Mouse (Mus musculus): ENCODE measurements around the gene Gpr156. TPM values are rescaled to one million over a fixed set of nuclear protein-coding genes. Genes with fewer than 3 reads are reported as not detected.

Gpr156 gene
- total and polyA plus RNA-seq, 3 experiments = 0.08 to 0.09 TPM; not detected in 1

DNA sequence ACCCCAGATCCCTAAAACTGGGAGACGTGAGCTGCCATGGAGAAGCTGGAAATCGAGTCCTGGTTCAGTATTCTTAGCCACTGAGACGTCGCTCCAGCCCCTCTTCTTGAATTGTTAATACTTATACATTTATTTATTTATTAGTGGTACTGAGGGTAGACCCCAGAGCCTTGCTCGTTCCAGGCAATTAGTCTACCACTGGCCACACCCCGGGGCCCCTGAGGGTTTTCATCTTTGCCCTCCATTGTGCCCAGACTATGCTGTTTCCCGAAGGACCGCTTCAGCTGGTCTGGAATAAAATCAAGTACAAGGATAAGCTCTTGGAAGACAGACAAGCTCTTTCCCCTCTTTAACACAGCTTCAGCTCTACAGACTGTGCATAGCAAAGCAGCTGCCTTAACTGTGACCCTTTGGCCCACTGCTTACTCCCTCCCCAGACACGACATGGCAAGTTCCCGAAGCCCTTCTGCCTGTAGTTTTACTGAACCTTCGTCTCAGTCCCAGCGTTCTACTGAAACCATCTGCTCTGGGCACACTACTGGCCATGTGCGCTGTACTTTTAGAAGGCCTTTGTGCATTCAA lies 39.1 kb downstream of the Gpr156 start:
- in situ Hi-C loops (cut with MboI; ENCODE audit: low pct_ligation_motif_present, low pct_unique_long_range_greater_than_20kb, low sequenced_read_pairs) = no loop called here

GRCm38 (mm10) chr16:37956076-37956676 lies 39.9 kb downstream of the Gpr156 start:
- Histone ChIP-seq H3K79me2 (replicated peaks; ENCODE audit: control insufficient read depth, extremely low read depth, insufficient read depth, poor library complexity, severe bottlenecking) (no peaks in the 10 kb centered on the region), H3K9me3 (replicated peaks; ENCODE audit: low read length) (no peaks in the 10 kb centered on the region), H3K4me1 (ENCODE audit: control insufficient read depth in 1 of 2, insufficient read depth in 2 of 2) (no peaks in the 10 kb centered on the region), H3K27me3 (replicated peaks) (no peaks in the 10 kb centered on the region), H3K4me2 (ENCODE audit: insufficient read depth, low read depth, poor library complexity, severe bottlenecking) (no peak overlapping the region), H3K36me3 (replicated peaks in 1 of 2; ENCODE audit: control insufficient read depth in 1 of 2, insufficient read depth in 1 of 2, low read length in 1 of 2) (no peaks in the 10 kb centered on the region), H3K9ac (ENCODE audit: insufficient read depth, low read depth) (no peak overlapping the region), H3K4me3 (replicated peaks in 1 of 3; ENCODE audit: low read depth in 2 of 3, low read length in 2 of 3, poor library complexity in 1 of 3) (no peak overlapping the region), H3K27ac (ENCODE audit: insufficient read depth, low read depth) (no peak overlapping the region)
- dilution Hi-C loops (cut with MboI; ENCODE audit: extremely low pct_ligation_motif_present, extremely low pct_unique_long_range_greater_than_20kb, low sequenced_read_pairs) = no loop called here
- in situ Hi-C loops (cut with MboI; ENCODE audit: low pct_ligation_motif_present, low pct_unique_long_range_greater_than_20kb, low sequenced_read_pairs) = no loop called here
- no peak for TF ChIP-seq GABPA (IDR thresholded peaks at IDR 0.05; ENCODE audit: insufficient replicate concordance, low read depth, low read length)
- TF ChIP-seq IRF4 (IDR thresholded peaks at IDR 0.05; ENCODE audit: low read depth, low read length) = no peak
- no peak for TF ChIP-seq CTCF (conservative IDR thresholded peaks at IDR 0.05 in 1 of 2, IDR thresholded peaks at IDR 0.05 in 1 of 2; ENCODE audit: low read depth in 2 of 2, low read length in 2 of 2)
- no peak for TF ChIP-seq JUND (conservative IDR thresholded peaks at IDR 0.05; ENCODE audit: low read depth, low read length)
- no peak for TF ChIP-seq JUN (IDR thresholded peaks at IDR 0.05; ENCODE audit: insufficient read depth, low read depth, low read length)
- no peak for TF ChIP-seq ETS1 (conservative IDR thresholded peaks at IDR 0.05; ENCODE audit: low read depth, low read length)
- no peak for TF ChIP-seq MXI1 (IDR thresholded peaks at IDR 0.05; ENCODE audit: low read depth, low read length)
- no peak for TF ChIP-seq TBP (conservative IDR thresholded peaks at IDR 0.05; ENCODE audit: low read depth, low read length)
- TF ChIP-seq KAT2A (IDR thresholded peaks at IDR 0.05; ENCODE audit: insufficient replicate concordance, low read length) = no peak
- TF ChIP-seq SMC3 (IDR thresholded peaks at IDR 0.05; ENCODE audit: low read depth, low read length) = no peak
- no peak for TF ChIP-seq HCFC1 (IDR thresholded peaks at IDR 0.05; ENCODE audit: low read depth, low read length)
- no peak for TF ChIP-seq E2F4 (IDR thresholded peaks at IDR 0.05; ENCODE audit: insufficient replicate concordance, low read depth, low read length)
- TF ChIP-seq USF2 (conservative IDR thresholded peaks at IDR 0.05; ENCODE audit: low read depth, low read length) = no peak
- no peak for DNase-seq (ENCODE audit: extremely low read depth)

More for the DNA sequence above, 39.1 kb downstream of the Gpr156 start:
- no peak for DNase-seq (ENCODE audit: extremely low read depth)
- H3K4me1 ChIP-seq (ENCODE audit: control insufficient read depth in 1 of 2, insufficient read depth in 2 of 2) = no peaks in the 10 kb centered on the region
- H3K27me3 ChIP-seq (replicated peaks) = no peaks in the 10 kb centered on the region
- H3K36me3 ChIP-seq (replicated peaks in 1 of 2; ENCODE audit: control insufficient read depth in 1 of 2, insufficient read depth in 1 of 2, low read length in 1 of 2) = no peaks in the 10 kb centered on the region
- TF ChIP-seq GABPA (IDR thresholded peaks at IDR 0.05; ENCODE audit: insufficient replicate concordance, low read depth, low read length) = no peak
- TF ChIP-seq NRF1 (IDR thresholded peaks at IDR 0.05; ENCODE audit: low read depth, low read length) = no peak
- TF ChIP-seq PAX5 (IDR thresholded peaks at IDR 0.05; ENCODE audit: low read length) = no peak
- no peak for TF ChIP-seq MAFK (IDR thresholded peaks at IDR 0.05; ENCODE audit: insufficient replicate concordance, low read length)
- no peak for TF ChIP-seq ZMIZ1 (IDR thresholded peaks at IDR 0.05; ENCODE audit: low read depth, low read length)
- no peak for TF ChIP-seq MAZ (IDR thresholded peaks at IDR 0.05; ENCODE audit: low read depth, low read length)
- no peak for TF ChIP-seq MEF2A (IDR thresholded peaks at IDR 0.05; ENCODE audit: borderline replicate concordance, low read depth, low read length)
- no peak for TF ChIP-seq MXI1 (IDR thresholded peaks at IDR 0.05; ENCODE audit: low read depth, low read length)
- TF ChIP-seq CHD2 (IDR thresholded peaks at IDR 0.05; ENCODE audit: low read length) = no peak
- H3K79me2 ChIP-seq (replicated peaks; ENCODE audit: control insufficient read depth, extremely low read depth, insufficient read depth, poor library complexity, severe bottlenecking) = no peaks in the 10 kb centered on the region
- H3K27ac ChIP-seq (ENCODE audit: insufficient read depth, low read depth) = no peak overlapping the region
- H3K4me3 ChIP-seq (replicated peaks in 1 of 3; ENCODE audit: low read depth in 2 of 3, low read length in 2 of 3, poor library complexity in 1 of 3) = no peak overlapping the region
- dilution Hi-C loops (cut with MboI; ENCODE audit: extremely low pct_ligation_motif_present, extremely low pct_unique_long_range_greater_than_20kb, low sequenced_read_pairs) = no loop called here
- no peak overlapping the region for H3K9ac ChIP-seq (ENCODE audit: insufficient read depth, low read depth)
- no peak overlapping the region for H3K4me2 ChIP-seq (ENCODE audit: insufficient read depth, low read depth, poor library complexity, severe bottlenecking)
- H3K9me3 ChIP-seq (replicated peaks; ENCODE audit: low read length) = no peaks in the 10 kb centered on the region

Data from CH12.LX (cell line).